Comparison of ENCODE assay signal across 18 mouse cellular contexts in genomic region chr7:37809001-37809400, GRCm38 (mm10). TPM values are rescaled to one million over a fixed set of nuclear protein-coding genes. Genes with fewer than 3 reads are reported as not detected.
DNase-seq lines count a peak whose midpoint lies in the region; TF ChIP-seq lines count a peak whose summit lies in the region.
"Had no signal": no experiment of that assay in that cellular context is flagged by ENCODE, and none has a peak within 500 bp of the region (broad histone marks: within the 10 kb centered on the region; RNA-seq: fewer than 3 reads in every experiment).

No protein-coding gene starts in this region.

- intact Hi-C loops in heart, postnatal 14 days (cut with DNase I), result no loop called here
- intact Hi-C loops in heart, adult 2 months (cut with DNase I), result no loop called here

- TF ChIP-seq EP300 in heart, adult 2 months (IDR thresholded peaks at IDR 0.05; ENCODE audit: insufficient read depth, low read depth, low read length), result no peak

- TF ChIP-seq POLR2A in heart, adult 2 months (IDR thresholded peaks at IDR 0.05; ENCODE audit: insufficient read depth, low read depth, low read length), result no peak

- no peaks in the 10 kb centered on the region for H3K79me2 ChIP-seq in heart, adult 2 months (replicated peaks; ENCODE audit: control insufficient read depth, insufficient read depth, low read length)

- H3K4me3 ChIP-seq in heart, embryonic 10.5 days, result no peak overlapping the region
- no peak overlapping the region for H3K4me3 ChIP-seq in heart, adult 2 months

- no peaks in the 10 kb centered on the region for H3K27me3 ChIP-seq in heart, embryonic 10.5 days (ENCODE audit: insufficient read depth, poor library complexity, severe bottlenecking)
- no peaks in the 10 kb centered on the region for H3K27me3 ChIP-seq in heart, adult 2 months (ENCODE audit: control insufficient read depth, insufficient read depth, low read length)
- H3K27me3 ChIP-seq: CH12.LX had no signal

- no peak overlapping the region for H3K9ac ChIP-seq in heart, adult 2 months (ENCODE audit: low read depth, low read length)

- WGBS in heart, embryonic 10.5 days, result 84% methylated on average over 4 of the region's 4 CpGs
- 93% methylated on average over 4 of the region's 4 CpGs for WGBS in heart, adult 2 months

- H3K27ac ChIP-seq in heart, embryonic 10.5 days, result no peak overlapping the region
- H3K27ac ChIP-seq in heart, adult 2 months, result no peak overlapping the region

- H3K4me1 ChIP-seq in heart, embryonic 10.5 days, result no peaks in the 10 kb centered on the region
- no peaks in the 10 kb centered on the region for H3K4me1 ChIP-seq in heart, adult 2 months (ENCODE audit: control insufficient read depth, insufficient read depth, low read length)

- H3K9me3 ChIP-seq in heart, embryonic 10.5 days, result no peaks in the 10 kb centered on the region

- no peak for TF ChIP-seq CTCF in heart, adult 2 months (IDR thresholded peaks at IDR 0.05)

- DNase-seq in heart, adult 11 months, result peak; percentile 80
- no peak for DNase-seq in heart, postnatal 14 days
- DNase-seq in heart, embryonic 10.5 days (ENCODE audit: low spot score), result peak; percentile 54
- DNase-seq in heart, adult 2 months, result no peak
- DNase-seq: adrenal gland, adult 2 months; adrenal gland, adult 8-10 months; adrenal gland, postnatal 10 days; adrenal gland, postnatal 14 days; adrenal gland, postnatal 25 days; adrenal gland, postnatal 36 days; B cell, adult 2 months; cerebellum, adult 11 months; cerebellum, adult 11-12 months; cerebellum, adult 18-20 months had no signal

- H3K36me3 ChIP-seq in heart, embryonic 10.5 days, result no peaks in the 10 kb centered on the region
- no peaks in the 10 kb centered on the region for H3K36me3 ChIP-seq in heart, adult 2 months (ENCODE audit: control insufficient read depth, insufficient read depth, low read length)
- H3K36me3 ChIP-seq: G1E had no signal

RNA-seq across cellular contexts. Expression of gene Zfp536, which starts 35.6 kb away (rescaled TPM):
- total RNA-seq in heart, postnatal 14 days (2021), result 10 to 100 TPM in 1 of 2 experiments, 1 to 10 TPM in 1; 8.5 to 10.4 TPM
- polyA plus RNA-seq in heart, embryonic 10.5 days (2016; fragmentation: Nextera tagmentation; extraction: Ambion mirVana), result 2.0 and 2.4 TPM in 2 replicates
- 10 to 100 TPM in 1 of 2 experiments, 1 to 10 TPM in 1; 7.7 to 10.1 TPM for total RNA-seq in heart, adult 2 months (2021)
- polyA plus RNA-seq in heart, adult 2 months (2012; rRNA removed), result 3.1 and 3.8 TPM in 2 replicates
- total RNA-seq: CH12.LX, MEL had no signal
- polyA plus RNA-seq: C2C12, G1E had no signal

Comparison
In these comparisons a context has a peak if more than half of its experiments do, and no peak if none do; other contexts are left out.
1. DNase-seq: peak in heart, adult 11 months (single experiment) and heart, embryonic 10.5 days (single experiment); none in heart, postnatal 14 days (0 of 2) and heart, adult 2 months (0 of 2).